Mouse (Mus musculus): Measurements from ENCODE around the gene Gm14214. TPM values are rescaled to one million over a fixed set of nuclear protein-coding genes. Genes with fewer than 3 reads are reported as not detected.

Gm14214 gene
- total RNA-seq, 2 experiments from 2014 or later = not detected

DNA sequence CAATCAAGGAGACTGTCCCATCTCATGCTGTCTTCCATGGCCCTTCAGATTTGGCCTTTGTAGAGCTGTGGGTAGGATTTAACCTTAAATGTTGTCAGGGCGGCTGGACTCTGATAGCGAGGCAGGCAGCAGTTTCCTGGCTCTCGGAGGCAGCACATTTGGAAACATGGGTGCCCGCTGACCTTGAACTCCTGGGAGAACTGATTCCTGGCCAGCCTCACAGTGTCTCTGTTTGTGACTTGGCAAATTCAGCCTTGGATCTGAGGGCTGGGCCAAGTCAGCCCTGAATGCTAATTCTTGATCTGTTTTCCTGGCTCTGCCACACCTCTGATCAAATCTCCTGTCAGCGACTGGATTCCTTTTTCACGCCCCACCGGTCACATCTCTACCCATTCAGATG, 6.7 kb upstream of the Gm14214 start:
- ATAC-seq (replicated peaks; ENCODE audit: poor library complexity) = no peak

- peak; percentile 76 for ATAC-seq (replicated peaks; ENCODE audit: poor library complexity)
These were observed 4.2 kb upstream of the Gm14214 start for GRCm38 (mm10) chr2:154774032-154774431.

DNA sequence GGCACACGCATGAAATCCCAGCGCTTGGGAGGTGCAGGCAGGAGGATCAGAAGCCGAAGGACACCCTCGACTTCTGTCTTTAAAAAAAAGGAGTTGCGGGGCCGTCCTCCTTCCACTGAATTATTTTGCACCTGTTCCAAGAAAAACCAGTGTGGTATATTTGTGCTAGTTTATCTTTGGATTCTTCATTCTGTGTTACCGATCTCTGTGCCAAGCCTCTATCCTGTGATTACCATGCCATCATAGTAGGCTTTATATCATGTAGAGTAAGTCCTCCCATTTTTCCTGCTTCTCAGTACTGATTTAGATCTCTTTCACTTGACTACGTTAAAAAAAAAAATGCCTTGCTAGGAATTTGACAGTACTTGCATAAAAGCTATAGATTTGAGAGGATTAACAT, 1.8 kb upstream of the Gm14214 start:
- ATAC-seq (replicated peaks; ENCODE audit: poor library complexity) = no peak

GRCm38 (mm10) chr2:154767051-154767450, 2.8 kb downstream of the Gm14214 start:
- ATAC-seq (replicated peaks; ENCODE audit: poor library complexity) = 0 out of 2 replicates have a peak, but pooled peaks have one; percentile 18

- ATAC-seq (replicated peaks; ENCODE audit: poor library complexity) = peak; percentile 67
These were observed 4.2 kb downstream of the Gm14214 start for GRCm38 (mm10) chr2:154765554-154766008.

DNA sequence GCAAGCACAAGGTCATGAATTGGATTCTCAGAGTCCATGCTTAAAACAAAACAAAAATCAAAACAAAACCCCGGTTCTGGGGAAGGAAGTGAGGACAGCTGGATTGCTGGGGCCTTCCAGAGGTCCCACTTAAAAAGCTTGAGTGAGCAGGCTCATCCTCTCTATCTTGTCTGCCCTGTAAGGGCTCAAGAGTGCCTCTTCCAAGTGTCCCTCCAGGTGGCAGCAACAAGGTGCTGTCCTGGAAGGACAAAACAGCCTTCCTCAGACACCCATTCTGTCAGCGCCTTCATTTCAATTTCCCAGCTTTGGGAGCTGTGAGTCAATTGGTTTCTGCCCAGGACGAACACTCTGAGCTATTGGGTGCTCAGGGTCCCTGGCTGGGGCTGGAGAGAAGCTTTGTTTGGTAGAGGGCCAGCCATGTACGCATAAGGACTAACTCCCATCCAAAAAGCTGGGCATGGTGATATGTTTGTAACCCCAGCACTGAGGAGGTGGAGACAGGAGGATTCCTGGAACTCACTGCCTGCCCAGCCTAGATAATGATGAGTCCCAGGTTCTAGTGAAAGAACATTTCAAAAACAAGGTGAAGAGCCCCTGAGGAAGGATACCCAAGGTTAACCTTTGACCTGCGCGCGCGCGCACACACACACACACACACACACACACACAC, 4.9 kb downstream of the Gm14214 start:
- ATAC-seq (replicated peaks; ENCODE audit: poor library complexity) = peak; percentile 65

DNA sequence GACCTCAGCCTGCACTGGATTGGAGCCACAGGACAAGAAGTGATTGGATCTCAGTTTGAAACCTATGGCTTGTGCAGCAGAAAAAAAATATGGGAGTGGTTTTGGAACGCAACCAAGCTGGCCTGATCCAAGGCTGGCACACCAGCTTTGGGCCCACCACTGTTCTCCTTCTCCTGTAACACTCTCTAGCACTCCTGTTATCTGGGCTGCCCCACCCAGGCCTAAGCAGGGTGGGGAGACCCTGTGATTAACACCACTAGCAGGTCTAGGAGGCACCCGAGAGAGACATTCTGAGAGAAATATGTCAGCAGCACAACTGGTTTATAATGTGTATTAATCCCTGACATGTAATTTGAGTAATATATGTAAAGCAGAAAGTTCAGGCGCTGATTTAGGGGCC, 6.6 kb downstream of the Gm14214 start:
- peak; percentile 41; the same call in 1 of the 2 replicates for ATAC-seq (replicated peaks; ENCODE audit: poor library complexity)

GRCm38 (mm10) chr2:154758454-154758853, 11.4 kb downstream of the Gm14214 start:
- ATAC-seq (replicated peaks; ENCODE audit: poor library complexity) = no peak

DNA sequence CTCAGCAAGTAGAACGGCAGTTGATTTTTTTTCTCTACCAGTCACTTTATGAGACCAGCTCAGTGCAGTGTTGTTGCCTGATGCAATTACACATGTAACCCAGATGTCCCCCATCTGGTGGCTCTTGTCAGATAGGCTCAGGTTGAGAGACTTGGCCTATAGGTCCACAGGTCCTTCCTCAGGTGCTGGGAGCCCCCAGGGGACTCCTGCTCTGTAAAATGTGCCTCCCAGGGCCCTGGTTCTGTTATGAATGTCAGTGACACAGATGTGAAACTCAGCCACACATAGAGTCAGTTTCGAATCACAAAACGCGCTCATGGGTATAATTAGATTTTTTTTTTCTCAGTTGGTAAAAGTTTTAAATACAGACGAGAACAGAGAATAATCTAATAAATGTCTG, 12.1 kb downstream of the Gm14214 start:
- ATAC-seq (replicated peaks; ENCODE audit: poor library complexity) = no peak

DNA sequence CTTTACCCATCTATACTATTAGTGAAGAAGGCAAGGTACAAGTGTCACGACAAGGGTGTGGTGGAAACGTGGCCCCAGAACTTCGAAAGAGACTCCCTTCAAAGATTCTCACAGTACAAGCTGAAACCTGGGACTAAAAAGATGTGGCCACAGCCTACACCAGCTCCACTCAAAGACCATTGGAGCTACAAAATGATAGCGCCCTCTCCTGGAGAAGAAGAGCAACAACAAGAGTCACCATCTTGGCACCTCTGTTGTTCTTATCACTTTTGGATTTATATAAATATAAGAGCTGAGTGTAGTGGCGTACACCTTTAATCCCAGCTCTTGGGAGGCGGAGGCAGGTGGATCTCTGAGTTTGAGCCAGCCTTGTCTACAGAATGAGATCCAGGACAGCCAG, 14.0 kb downstream of the Gm14214 start:
- ATAC-seq (replicated peaks; ENCODE audit: poor library complexity) = peak; percentile 76

DNA sequence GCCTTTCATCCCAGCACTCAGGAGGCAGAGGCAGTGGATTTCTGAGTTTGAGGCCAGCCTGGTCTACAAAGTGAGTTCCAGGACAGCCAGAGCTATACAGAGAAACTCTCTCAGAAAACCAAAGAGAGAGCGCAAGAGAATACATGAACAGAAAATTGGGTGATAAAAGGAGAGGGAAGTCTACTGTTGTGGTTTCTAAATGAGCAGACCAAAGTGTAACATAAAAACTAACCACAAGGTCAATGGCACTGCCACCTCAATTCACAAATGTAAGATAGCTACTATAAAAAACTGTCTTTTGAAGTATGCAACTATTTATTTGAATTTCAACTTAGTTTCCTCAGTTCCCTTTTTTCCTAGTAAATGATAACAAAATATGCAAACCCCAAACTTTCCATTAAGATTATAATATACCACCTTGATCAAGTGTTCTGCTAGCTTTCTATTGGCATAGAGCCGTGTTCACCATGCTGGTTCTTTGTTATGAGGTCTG, 15.7 kb downstream of the Gm14214 start:
- ATAC-seq (replicated peaks; ENCODE audit: poor library complexity) = no peak

DNA sequence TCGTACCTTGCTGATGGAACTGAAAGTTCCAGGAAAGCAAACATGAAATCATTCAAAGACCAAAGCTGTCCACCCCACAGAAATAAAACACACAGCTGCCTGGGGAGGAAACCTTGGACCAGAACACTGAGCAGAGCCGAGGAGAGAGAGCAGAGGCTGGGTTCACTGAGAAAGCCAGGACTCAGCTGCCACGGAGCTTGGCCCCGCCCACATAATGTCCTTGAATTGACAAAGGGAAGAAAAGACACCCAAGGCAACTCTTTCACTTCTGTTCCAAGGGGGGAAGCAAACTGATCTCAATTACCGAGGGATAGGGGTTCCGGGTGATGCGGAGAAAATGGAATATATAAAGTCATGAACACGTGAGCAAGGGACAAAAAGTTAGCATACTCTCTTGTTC, 17.9 kb downstream of the Gm14214 start:
- peak; percentile 37; the same call in 1 of the 2 replicates for ATAC-seq (replicated peaks; ENCODE audit: poor library complexity)

DNA sequence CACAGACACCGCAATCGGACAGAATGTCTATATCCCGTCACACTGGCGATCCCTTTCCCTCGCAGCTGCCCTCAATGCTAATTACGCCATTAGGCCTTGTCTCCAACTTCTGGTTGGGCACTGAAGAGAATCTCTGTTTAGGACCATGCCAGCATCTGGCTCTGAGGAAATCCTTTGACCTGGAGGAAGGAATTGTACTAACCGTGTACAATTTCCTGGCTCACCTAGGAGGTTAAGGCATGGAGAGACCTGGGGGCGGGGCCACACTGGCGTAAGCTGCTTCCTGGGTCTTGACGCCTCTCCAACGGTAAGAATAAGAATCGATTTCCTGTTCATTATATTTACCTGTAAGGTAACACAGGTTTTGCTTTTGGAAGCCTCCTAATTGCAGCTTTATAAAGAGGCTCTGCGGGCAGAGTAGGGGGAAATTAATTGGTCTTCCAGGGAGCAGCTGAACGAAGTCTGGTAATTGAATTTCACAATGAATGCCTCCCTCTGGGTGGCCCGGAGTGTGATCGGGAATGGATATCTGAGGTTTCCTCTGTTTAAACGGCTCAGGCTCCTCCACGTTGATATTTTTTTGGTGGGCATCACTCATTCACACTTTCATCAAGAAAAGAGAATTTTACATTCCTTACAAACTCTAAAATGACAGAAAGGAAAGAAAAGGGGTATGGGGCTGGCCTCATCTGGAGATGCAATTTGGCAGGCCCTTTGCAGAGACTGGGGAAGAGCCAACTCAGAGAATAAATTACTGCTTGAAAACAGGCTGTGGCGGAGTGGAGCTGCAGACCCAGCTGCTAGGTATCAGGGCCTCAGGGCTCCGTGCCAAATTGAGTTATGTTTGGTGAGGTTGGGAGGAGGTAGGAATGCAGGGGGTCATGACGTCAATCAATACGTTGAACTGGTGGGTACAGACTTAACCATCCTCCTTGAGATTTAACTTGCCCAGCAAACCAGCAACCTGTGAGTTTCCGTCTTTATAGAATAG, 20.5 kb downstream of the Gm14214 start:
- ATAC-seq (replicated peaks; ENCODE audit: poor library complexity) = no peak

- ATAC-seq (replicated peaks; ENCODE audit: poor library complexity) = no peak
These were observed 21.4 kb downstream of the Gm14214 start for GRCm38 (mm10) chr2:154748383-154748782.

GRCm38 (mm10) chr2:154743915-154744314, 25.9 kb downstream of the Gm14214 start:
- ATAC-seq (replicated peaks; ENCODE audit: poor library complexity) = no peak

GRCm38 (mm10) chr2:154742911-154743819, 26.7 kb downstream of the Gm14214 start:
- ATAC-seq (replicated peaks; ENCODE audit: poor library complexity) = no peak

- no peak for ATAC-seq (replicated peaks; ENCODE audit: poor library complexity)
These were observed 31.2 kb downstream of the Gm14214 start for GRCm38 (mm10) chr2:154738621-154739020.

- ATAC-seq (replicated peaks; ENCODE audit: poor library complexity) = no peak
These were observed 33.8 kb downstream of the Gm14214 start for GRCm38 (mm10) chr2:154735986-154736385.

- ATAC-seq (replicated peaks; ENCODE audit: poor library complexity) = no peak
These were observed 34.4 kb downstream of the Gm14214 start for GRCm38 (mm10) chr2:154735416-154735815.

GRCm38 (mm10) chr2:154734977-154735376, 34.9 kb downstream of the Gm14214 start:
- ATAC-seq (replicated peaks; ENCODE audit: poor library complexity) = no peak

All from megakaryocyte progenitor cell, adult 5-6 weeks (primary cell).